Mouse (Mus musculus) brain, adult 2 months (tissue): ENCODE data around the gene Map3k11.
"Not testable (repeated sequence)": the region's sequence is repeated elsewhere in the genome, so short reads cannot be mapped to it uniquely, and the experiment has no call there.

ENCODE experiments used
- DNase-seq: peaks from one replicate; pipeline ENCODE4 v3.0.0; 2011; ENCODE audit warnings: low read depth, low spot score

The Map3k11 gene

DNA sequence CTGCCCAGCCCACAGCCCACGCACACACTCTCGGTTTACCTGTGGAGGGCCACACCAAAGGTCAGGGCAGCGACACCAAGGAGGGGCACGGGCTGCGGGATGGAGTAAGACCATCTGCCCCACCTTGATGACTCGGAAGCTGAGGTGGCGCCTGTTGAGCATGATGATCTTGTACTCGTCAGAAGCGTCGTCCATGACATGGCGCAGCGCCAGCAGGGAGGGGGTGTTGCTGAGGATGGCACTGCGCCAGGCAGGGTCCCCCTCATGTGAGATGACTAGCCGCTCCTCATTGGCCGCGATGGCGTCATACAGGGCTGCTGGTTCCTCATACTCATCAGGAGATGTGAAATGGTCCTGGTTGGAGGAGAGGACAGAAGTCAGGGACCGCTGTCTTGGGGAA is 22.2 kb upstream of the Map3k11 start:
- no peak for DNase-seq

DNA sequence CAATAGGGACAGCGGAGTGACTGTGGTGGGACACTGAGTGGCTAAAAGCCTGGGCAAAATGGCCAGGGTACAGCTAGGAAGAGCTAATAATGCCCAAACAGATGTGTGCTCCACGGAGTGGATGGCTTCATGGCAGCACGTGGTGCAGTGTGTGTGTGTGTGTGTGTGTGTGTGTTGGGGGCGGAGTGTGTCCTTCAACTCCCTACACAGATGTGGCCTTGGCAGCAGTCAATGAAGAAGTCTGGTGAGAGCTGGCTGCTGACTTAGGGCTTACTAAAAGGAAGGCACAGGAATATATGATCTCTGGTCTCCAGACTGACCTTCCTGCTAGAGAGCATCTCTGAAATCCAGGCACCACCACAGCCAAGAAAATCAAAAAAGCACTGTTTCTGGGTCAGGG is 20.2 kb upstream of the Map3k11 start:
- DNase-seq: no peak

GRCm38 (mm10) chr19:5680432-5680831 is 8.1 kb upstream of the Map3k11 start:
- no peak for DNase-seq

- DNase-seq: no peak
Measured at GRCm38 (mm10) chr19:5684236-5684635, 4.3 kb upstream of the Map3k11 start.

DNA sequence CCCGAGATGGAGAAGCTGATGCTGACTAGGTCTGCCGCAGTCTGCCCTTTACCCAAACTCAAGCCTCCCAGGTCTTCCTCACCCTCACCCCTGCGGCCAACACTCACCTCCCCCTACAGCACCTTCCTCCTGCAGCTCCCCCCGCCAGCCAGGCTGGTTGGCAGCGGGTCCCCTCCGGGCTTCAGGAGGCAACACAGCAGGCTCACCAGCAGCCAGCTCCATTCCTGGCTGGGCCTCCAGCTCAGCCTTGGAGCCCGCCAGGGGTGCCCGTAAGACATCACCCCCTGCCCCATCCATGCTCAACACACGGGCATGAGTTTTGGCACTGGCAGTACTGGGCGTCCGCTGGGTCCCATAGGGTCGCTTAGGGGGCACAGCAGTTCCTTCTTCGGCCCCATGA is 3.6 kb upstream of the Map3k11 start:
- DNase-seq: no peak

DNA sequence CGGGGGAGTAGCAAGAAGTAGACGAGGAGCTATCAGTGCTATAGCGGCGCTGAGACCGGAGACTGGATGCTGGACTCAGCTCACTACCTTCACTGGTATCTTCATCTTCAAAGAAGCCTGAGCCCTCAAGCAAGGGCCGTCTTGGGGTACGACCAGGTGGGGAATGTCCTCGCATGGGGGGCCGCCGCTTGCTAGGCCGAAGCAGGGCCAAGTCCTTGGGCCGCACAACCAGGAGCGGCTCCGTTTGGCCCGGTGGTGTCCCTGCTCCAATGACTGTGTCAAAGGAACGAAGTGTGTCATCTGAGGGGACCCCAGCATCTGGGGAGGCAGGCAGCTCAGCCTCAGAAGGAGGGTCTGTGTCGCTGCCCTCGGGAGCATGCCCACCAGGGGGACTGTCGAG is 3.1 kb upstream of the Map3k11 start:
- DNase-seq: no peak

DNA sequence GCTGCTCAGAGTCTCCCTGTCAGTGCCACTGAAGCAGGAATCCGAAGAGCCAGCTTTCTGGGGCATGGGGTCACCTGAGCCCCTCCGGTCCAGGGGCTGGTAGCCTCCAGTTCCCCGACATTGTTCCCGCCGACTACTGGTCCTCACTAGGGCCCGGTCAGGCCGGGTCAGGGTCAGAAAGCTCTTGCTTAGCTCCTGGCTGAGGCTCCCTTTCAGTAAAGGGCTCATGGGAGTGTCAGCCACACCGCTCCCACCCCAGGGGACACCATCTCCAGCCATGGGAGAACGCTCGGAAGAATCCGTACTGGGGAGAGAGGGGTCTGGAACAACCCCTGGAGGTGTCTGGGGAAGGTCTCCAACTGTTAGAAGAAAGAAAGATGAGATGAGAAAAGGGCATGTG is 2.7 kb upstream of the Map3k11 start:
- DNase-seq: no peak

GRCm38 (mm10) chr19:5686437-5686836 is 2.1 kb upstream of the Map3k11 start:
- DNase-seq: no peak

DNA sequence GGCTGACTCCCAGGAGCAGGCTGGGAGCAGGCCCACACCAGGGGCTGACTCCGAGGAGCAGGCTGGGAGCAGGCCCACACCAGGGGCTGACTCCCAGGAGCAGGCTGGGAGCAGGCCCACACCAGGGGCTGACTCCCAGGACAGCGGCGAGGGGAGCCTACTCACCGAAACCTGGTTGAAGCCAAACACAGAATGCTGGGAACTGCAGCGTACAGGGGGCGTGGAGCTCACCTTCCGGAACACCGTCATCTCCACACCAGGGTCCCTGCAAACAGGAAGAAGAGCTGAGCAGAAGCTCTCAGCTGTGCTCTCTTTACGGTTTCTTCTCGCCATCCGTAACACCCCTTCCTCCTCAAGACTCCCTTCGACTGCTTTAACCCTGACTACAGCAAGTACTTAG is 1.6 kb upstream of the Map3k11 start:
- DNase-seq: not testable (repeated sequence)

DNA sequence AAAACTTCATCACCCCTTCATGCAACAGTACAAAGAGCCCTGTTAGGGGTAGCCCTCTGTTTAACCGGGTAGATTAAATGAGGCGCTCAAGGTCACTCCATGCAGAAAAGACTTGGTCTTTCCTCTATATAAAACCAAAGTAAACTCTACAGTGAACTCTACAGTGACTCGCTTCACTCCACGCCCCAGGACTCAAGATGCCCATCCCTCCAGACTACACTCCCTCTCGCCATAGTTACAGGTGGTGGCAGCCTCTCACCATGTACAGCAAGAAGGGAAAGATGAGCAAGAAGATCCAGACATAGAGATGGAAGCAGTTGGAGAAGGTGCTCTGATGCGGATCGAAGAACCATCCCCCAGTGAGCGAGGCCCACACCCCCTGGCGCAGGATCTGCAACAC is 804 bp upstream of the Map3k11 start:
- no peak for DNase-seq

DNA sequence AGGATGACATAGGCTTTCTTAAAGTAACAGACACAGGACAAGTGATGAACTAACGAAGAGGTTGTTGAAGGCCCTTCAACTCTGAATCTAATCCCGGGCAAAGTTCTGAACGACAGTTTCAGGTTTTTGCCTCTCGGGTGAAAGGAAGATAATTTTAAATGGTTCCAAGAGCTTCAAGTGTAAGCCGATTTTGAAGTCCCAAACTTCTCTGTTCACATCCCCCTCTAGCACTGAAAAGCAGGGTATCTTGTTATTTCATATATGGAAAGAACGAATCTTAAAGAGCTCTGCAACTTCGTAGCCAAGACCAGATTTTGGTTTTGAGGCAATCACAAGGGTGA is 516 bp downstream of the Map3k11 start:
- DNase-seq: no peak

DNA sequence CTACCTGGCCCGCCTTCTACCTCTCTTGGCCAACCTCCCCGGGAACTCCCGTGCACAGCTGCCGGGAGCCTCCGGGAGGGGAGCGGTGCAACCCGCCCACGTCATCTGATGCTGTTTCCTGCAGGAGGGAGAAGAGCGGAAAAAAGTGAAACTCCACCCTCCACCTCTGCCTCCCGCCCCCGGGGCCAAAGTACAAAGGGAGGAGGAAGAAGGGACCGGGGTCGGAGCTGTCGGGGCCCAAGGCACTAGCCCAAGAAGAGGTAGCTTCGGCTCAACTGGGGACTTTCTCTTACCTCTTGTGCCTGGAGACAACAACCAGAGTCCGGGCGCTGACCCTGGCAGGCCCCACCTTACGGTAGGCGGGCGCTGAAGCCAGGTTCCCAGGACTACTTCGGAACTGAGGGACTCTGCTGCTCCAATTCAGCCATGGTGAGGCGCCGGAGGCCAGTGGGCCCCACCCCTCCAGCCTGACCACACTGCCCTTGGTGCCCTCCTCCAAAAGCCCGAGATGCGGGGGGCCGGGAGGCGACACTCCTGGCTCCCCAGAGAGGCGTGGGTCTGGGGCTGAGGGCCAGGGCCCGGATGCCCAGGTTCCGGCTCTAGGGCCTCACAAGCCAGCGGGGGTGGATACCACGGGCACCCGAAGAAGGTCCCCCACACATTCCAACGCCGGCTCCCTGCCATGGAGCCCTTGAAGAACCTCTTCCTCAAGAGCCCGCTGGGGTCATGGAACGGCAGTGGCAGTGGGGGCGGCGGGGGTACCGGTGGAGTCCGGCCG is 1.2 kb downstream of the Map3k11 start:
- peak; percentile 93 for DNase-seq

DNA sequence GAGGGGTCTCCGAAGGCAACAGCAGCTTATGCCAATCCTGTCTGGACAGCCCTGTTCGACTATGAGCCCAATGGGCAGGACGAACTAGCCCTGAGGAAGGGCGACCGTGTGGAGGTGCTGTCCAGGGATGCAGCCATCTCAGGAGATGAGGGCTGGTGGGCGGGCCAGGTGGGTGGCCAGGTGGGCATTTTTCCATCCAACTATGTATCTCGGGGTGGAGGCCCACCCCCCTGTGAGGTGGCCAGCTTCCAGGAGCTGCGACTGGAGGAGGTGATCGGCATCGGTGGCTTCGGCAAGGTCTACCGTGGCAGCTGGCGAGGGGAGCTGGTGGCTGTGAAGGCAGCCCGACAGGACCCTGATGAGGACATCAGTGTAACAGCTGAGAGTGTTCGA is 1.8 kb downstream of the Map3k11 start:
- DNase-seq: no peak

GRCm38 (mm10) chr19:5691601-5692000 is 3.1 kb downstream of the Map3k11 start:
- no peak for DNase-seq

GRCm38 (mm10) chr19:5692086-5692912 is 3.8 kb downstream of the Map3k11 start:
- peak; percentile 88 for DNase-seq

DNA sequence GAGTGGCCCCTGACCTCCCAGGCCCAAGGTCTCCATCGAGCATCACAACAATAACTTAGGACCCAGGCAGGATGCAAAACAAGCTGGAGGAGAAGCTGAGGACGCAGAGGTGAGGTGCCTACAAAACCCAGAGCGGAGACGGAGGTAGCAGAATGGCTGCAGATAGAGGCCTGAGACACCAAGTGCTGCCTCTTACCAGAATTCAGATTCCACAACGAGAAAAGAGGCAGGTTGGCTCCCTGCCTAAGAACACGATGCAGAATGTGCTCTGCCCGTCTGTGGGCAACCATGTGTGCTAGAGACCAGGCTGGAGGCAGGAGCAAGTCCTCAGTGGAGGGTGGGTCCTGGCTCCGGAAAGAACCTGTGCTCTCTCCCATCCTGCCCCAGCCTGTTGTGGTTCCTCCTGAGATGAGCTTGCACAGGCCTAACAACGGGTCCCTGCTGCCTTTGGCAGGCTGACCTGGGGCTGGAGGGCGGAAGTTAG is 4.4 kb downstream of the Map3k11 start:
- DNase-seq: no peak

- DNase-seq: no peak
Measured at GRCm38 (mm10) chr19:5693801-5694200, 5.3 kb downstream of the Map3k11 start.

- DNase-seq: no peak
Measured at GRCm38 (mm10) chr19:5695849-5696462, 7.4 kb downstream of the Map3k11 start.

- DNase-seq: peak; percentile 60
Measured at GRCm38 (mm10) chr19:5704163-5704800, 15.7 kb downstream of the Map3k11 start, which contains the start of gene Kcnk7. Gene Kcnk7, plus strand, starts transcription at chr19:5704367.

GRCm38 (mm10) chr19:5704801-5705571 is 16.4 kb downstream of the Map3k11 start:
- no peak for DNase-seq

GRCm38 (mm10) chr19:5710068-5710467 is 21.5 kb downstream of the Map3k11 start:
- no peak for DNase-seq
